25 mouse cellular contexts compared by ENCODE assay signal in genomic region chr5:24595261-24595660, GRCm38 (mm10). TPM values are rescaled to one million over a fixed set of nuclear protein-coding genes. Genes with fewer than 3 reads are reported as not detected.
DNase-seq lines count a peak whose midpoint lies in the region; ATAC-seq lines count a peak whose summit lies in the region.
"Had no signal": no experiment of that assay in that cellular context is flagged by ENCODE, and none has a peak within 500 bp of the region (broad histone marks: within the 10 kb centered on the region; RNA-seq: fewer than 3 reads in every experiment).

No protein-coding gene starts in this region.

- peaks cover 54% of the 10 kb centered on the region for H3K36me3 ChIP-seq in forebrain, embryonic 10.5 days (replicated peaks)
- peaks cover 55% of the 10 kb centered on the region for H3K36me3 ChIP-seq in forebrain, embryonic 13.5 days (ENCODE audit: poor library complexity, severe bottlenecking)
- H3K36me3 ChIP-seq in hindbrain, embryonic 14.5 days (replicated peaks; ENCODE audit: control insufficient read depth, insufficient read depth): peaks cover 57% of the 10 kb centered on the region
- H3K36me3 ChIP-seq in midbrain, embryonic 15.5 days (replicated peaks): peaks cover 30% of the 10 kb centered on the region

- 87% methylated on average over 5 of the region's 5 CpGs for WGBS in forebrain, embryonic 10.5 days
- 87% methylated on average over 5 of the region's 5 CpGs for WGBS in forebrain, embryonic 13.5 days
- WGBS in hindbrain, embryonic 14.5 days: 94% methylated on average over 5 of the region's 5 CpGs
- 87% methylated on average over 5 of the region's 5 CpGs for WGBS in midbrain, embryonic 15.5 days

- H3K9ac ChIP-seq in forebrain, embryonic 13.5 days: peak overlapping the region; percentile 66; the same call in 1 of the 2 replicates
- H3K9ac ChIP-seq in hindbrain, embryonic 14.5 days: 0 out of 2 replicates have a peak overlapping the region, but pooled peaks have one; percentile 37
- H3K9ac ChIP-seq in midbrain, embryonic 15.5 days: no peak overlapping the region
- H3K9ac ChIP-seq: limb, embryonic 15.5 days; liver, postnatal 0 days had no signal

- H3K4me1 ChIP-seq in forebrain, embryonic 10.5 days: peaks cover 88% of the 10 kb centered on the region
- peaks cover 73% of the 10 kb centered on the region for H3K4me1 ChIP-seq in forebrain, embryonic 13.5 days
- H3K4me1 ChIP-seq in hindbrain, embryonic 14.5 days (replicated peaks; ENCODE audit: control insufficient read depth, insufficient read depth, low read length): peaks cover 46% of the 10 kb centered on the region
- peaks cover 53% of the 10 kb centered on the region for H3K4me1 ChIP-seq in midbrain, embryonic 15.5 days

- peaks cover 73% of the 10 kb centered on the region for H3K27me3 ChIP-seq in forebrain, embryonic 10.5 days (ENCODE audit: poor library complexity, severe bottlenecking)
- no peaks in the 10 kb centered on the region for H3K27me3 ChIP-seq in forebrain, embryonic 13.5 days
- no peaks in the 10 kb centered on the region for H3K27me3 ChIP-seq in hindbrain, embryonic 14.5 days (ENCODE audit: control insufficient read depth, insufficient read depth, low read length)
- H3K27me3 ChIP-seq in midbrain, embryonic 15.5 days (replicated peaks): no peaks in the 10 kb centered on the region
- H3K27me3 ChIP-seq: limb, embryonic 15.5 days; Patski had no signal

- peak overlapping the region; percentile 92 for H3K27ac ChIP-seq in forebrain, embryonic 10.5 days
- peak overlapping the region; percentile 100 for H3K27ac ChIP-seq in forebrain, embryonic 13.5 days
- H3K27ac ChIP-seq in hindbrain, embryonic 14.5 days: peak overlapping the region; percentile 83; the same call in 1 of the 2 replicates
- peak overlapping the region; percentile 93 for H3K27ac ChIP-seq in midbrain, embryonic 15.5 days
- H3K27ac ChIP-seq: heart, embryonic 10.5 days; limb, embryonic 15.5 days had no signal

- peak overlapping the region; percentile 63 for H3K4me2 ChIP-seq in forebrain, embryonic 13.5 days
- no peak overlapping the region for H3K4me2 ChIP-seq in hindbrain, embryonic 14.5 days (replicated peaks)
- no peak overlapping the region; the same call in 1 of the 2 replicates for H3K4me2 ChIP-seq in midbrain, embryonic 15.5 days
- H3K4me2 ChIP-seq: limb, embryonic 15.5 days had no signal

- H3K4me3 ChIP-seq in forebrain, embryonic 10.5 days: no peak overlapping the region
- H3K4me3 ChIP-seq in forebrain, embryonic 13.5 days: no peak overlapping the region
- H3K4me3 ChIP-seq in hindbrain, embryonic 14.5 days (replicated peaks; ENCODE audit: low read length): no peak overlapping the region
- H3K4me3 ChIP-seq in midbrain, embryonic 15.5 days: no peak overlapping the region
- H3K4me3 ChIP-seq: heart, embryonic 10.5 days; limb, embryonic 15.5 days had no signal

- no peak for ATAC-seq in forebrain, embryonic 13.5 days
- ATAC-seq in hindbrain, embryonic 14.5 days (ENCODE audit: low FRiP score): no peak
- ATAC-seq in midbrain, embryonic 15.5 days (replicated peaks): no peak
- ATAC-seq: activated CD4-positive, CD25-positive, alpha-beta regulatory T cell, adult 4 months; inflammation-experienced regulatory T-cells, adult 6 months; liver, postnatal 0 days; Patski had no signal

- DNase-seq in forebrain, embryonic 10.5 days (ENCODE audit: extremely low spot score, low spot score): no peak
- DNase-seq in hindbrain, embryonic 14.5 days (ENCODE audit: low spot score): no peak
- no peak for DNase-seq in urinary bladder, postnatal 25 days (ENCODE audit: low spot score)
- no peak for DNase-seq in gastrocnemius, postnatal 4 days (ENCODE audit: low spot score in 2 of 2)
- no peak for DNase-seq in thymus, postnatal 25 days
- DNase-seq in adrenal gland, postnatal 10 days: no peak
- DNase-seq: adrenal gland, postnatal 36 days; embryo, embryonic 11 days; gastrocnemius, postnatal 14 days; heart, postnatal 10 days; kidney, adult 8-10 months; kidney, postnatal 36 days; liver, postnatal 0 days; lung, postnatal 14 days; right cerebral cortex, adult 18-20 months; thymus, adult 18-20 months had no signal

- no peaks in the 10 kb centered on the region for H3K9me3 ChIP-seq in forebrain, embryonic 10.5 days
- no peaks in the 10 kb centered on the region for H3K9me3 ChIP-seq in forebrain, embryonic 13.5 days (replicated peaks)
- no peaks in the 10 kb centered on the region for H3K9me3 ChIP-seq in hindbrain, embryonic 14.5 days (ENCODE audit: control insufficient read depth, low read length)
- H3K9me3 ChIP-seq in midbrain, embryonic 15.5 days: no peaks in the 10 kb centered on the region
- H3K9me3 ChIP-seq: heart, embryonic 10.5 days; limb, embryonic 15.5 days had no signal

RNA-seq across cellular contexts. Expression of gene Chpf2, which starts 8.7 kb away (rescaled TPM):
- 15.1 and 16.0 TPM in 2 replicates for polyA plus RNA-seq in forebrain, embryonic 10.5 days (2016; fragmentation: Nextera tagmentation; extraction: Ambion mirVana)
- 15.0 and 17.2 TPM in 2 replicates for polyA plus RNA-seq in forebrain, embryonic 13.5 days (2015; fragmentation: Nextera tagmentation; extraction: Ambion mirVana)
- polyA plus RNA-seq in hindbrain, embryonic 14.5 days (2014; fragmentation: Nextera tagmentation; extraction: Ambion mirVana): 14.0 and 14.4 TPM in 2 replicates
- 22.1 and 23.0 TPM in 2 replicates for polyA plus RNA-seq in midbrain, embryonic 15.5 days (2015; fragmentation: Nextera tagmentation; extraction: Ambion mirVana)
- 10 to 100 TPM; 34.4 to 36.7 TPM for total RNA-seq in gastrocnemius, postnatal 4 days (2021)
- 10 to 100 TPM; 35.4 to 46.3 TPM for total RNA-seq in adrenal gland, postnatal 10 days (2021)

RNA-seq across cellular contexts. Expression of gene Abcf2, which starts 18.0 kb away (rescaled TPM):
- polyA plus RNA-seq in forebrain, embryonic 10.5 days (2016; fragmentation: Nextera tagmentation; extraction: Ambion mirVana): 193 and 197 TPM in 2 replicates
- polyA plus RNA-seq in forebrain, embryonic 13.5 days (2015; fragmentation: Nextera tagmentation; extraction: Ambion mirVana): 117 and 124 TPM in 2 replicates
- 72.3 and 87.2 TPM in 2 replicates for polyA plus RNA-seq in hindbrain, embryonic 14.5 days (2014; fragmentation: Nextera tagmentation; extraction: Ambion mirVana)
- 83.8 and 86.4 TPM in 2 replicates for polyA plus RNA-seq in midbrain, embryonic 15.5 days (2015; fragmentation: Nextera tagmentation; extraction: Ambion mirVana)
- total RNA-seq in gastrocnemius, postnatal 4 days (2021): 10 to 100 TPM; 60.6 to 61.0 TPM
- total RNA-seq in adrenal gland, postnatal 10 days (2021): 10 to 100 TPM; 51.0 to 53.3 TPM

RNA-seq across cellular contexts. Expression of gene Smarcd3, which starts 28.9 kb away (rescaled TPM):
- polyA plus RNA-seq in forebrain, embryonic 10.5 days (2016; fragmentation: Nextera tagmentation; extraction: Ambion mirVana): 34.7 and 39.7 TPM in 2 replicates
- 111 and 114 TPM in 2 replicates for polyA plus RNA-seq in forebrain, embryonic 13.5 days (2015; fragmentation: Nextera tagmentation; extraction: Ambion mirVana)
- 149 and 171 TPM in 2 replicates for polyA plus RNA-seq in hindbrain, embryonic 14.5 days (2014; fragmentation: Nextera tagmentation; extraction: Ambion mirVana)
- polyA plus RNA-seq in midbrain, embryonic 15.5 days (2015; fragmentation: Nextera tagmentation; extraction: Ambion mirVana): 182 and 186 TPM in 2 replicates
- total RNA-seq in gastrocnemius, postnatal 4 days (2021): 100 to 1,000 TPM; 131 to 137 TPM
- 10 to 100 TPM; 16.4 to 26.0 TPM for total RNA-seq in adrenal gland, postnatal 10 days (2021)

RNA-seq across cellular contexts. Expression of gene 4931409K22Rik, which starts 38.7 kb away (rescaled TPM):
- polyA plus RNA-seq in forebrain, embryonic 10.5 days (2016; fragmentation: Nextera tagmentation; extraction: Ambion mirVana): 0.06 TPM in 1 of 2 replicates, not detected in the other
- polyA plus RNA-seq in forebrain, embryonic 13.5 days (2015; fragmentation: Nextera tagmentation; extraction: Ambion mirVana): 0.62 TPM in 2 replicates
- polyA plus RNA-seq in hindbrain, embryonic 14.5 days (2014; fragmentation: Nextera tagmentation; extraction: Ambion mirVana): 0.10 and 0.19 TPM in 2 replicates
- polyA plus RNA-seq in midbrain, embryonic 15.5 days (2015; fragmentation: Nextera tagmentation; extraction: Ambion mirVana): 0.06 TPM in 1 of 2 replicates, not detected in the other
- total RNA-seq in gastrocnemius, postnatal 4 days (2021): not detected
- not detected for total RNA-seq in adrenal gland, postnatal 10 days (2021)
- total RNA-seq: adrenal gland, postnatal 36 days; gastrocnemius, postnatal 14 days; heart, postnatal 10 days; layer of hippocampus, postnatal 14 days had no signal
- polyA plus RNA-seq: C2C12; inflammation-experienced regulatory T-cells, adult 6 months; liver, postnatal 0 days; Patski had no signal

RNA-seq across cellular contexts. Expression of gene Asb10, which starts 54.5 kb away (rescaled TPM):
- polyA plus RNA-seq in forebrain, embryonic 10.5 days (2016; fragmentation: Nextera tagmentation; extraction: Ambion mirVana): 0.09 and 0.15 TPM in 2 replicates
- 0.06 and 0.15 TPM in 2 replicates for polyA plus RNA-seq in forebrain, embryonic 13.5 days (2015; fragmentation: Nextera tagmentation; extraction: Ambion mirVana)
- polyA plus RNA-seq in hindbrain, embryonic 14.5 days (2014; fragmentation: Nextera tagmentation; extraction: Ambion mirVana): 0.22 and 0.23 TPM in 2 replicates
- polyA plus RNA-seq in midbrain, embryonic 15.5 days (2015; fragmentation: Nextera tagmentation; extraction: Ambion mirVana): 0.06 and 0.11 TPM in 2 replicates
- 10 to 100 TPM; 32.8 to 34.8 TPM for total RNA-seq in gastrocnemius, postnatal 4 days (2021)
- 1 to 10 TPM; 1.0 to 6.2 TPM for total RNA-seq in adrenal gland, postnatal 10 days (2021)
- polyA plus RNA-seq: activated CD4-positive, CD25-positive, alpha-beta regulatory T cell, adult 4 months; C2C12; inflammation-experienced regulatory T-cells, adult 6 months; Patski had no signal
